Mouse (Mus musculus) kidney, embryonic 14.5 days (tissue): ENCODE results near the gene Sgtb. TPM values are rescaled to one million over a fixed set of nuclear protein-coding genes. Genes with fewer than 3 reads are reported as not detected.
A peak's percentile ranks its signal among the peaks of the same experiment; 100 is the strongest.

Experiments used
- ATAC-seq: fragments of 200-750 bp; cut with Nextera tagmentation; 2 replicates; pipeline ENCODE4 v1.8.0; 2017; ENCODE audit warnings: moderate number of reproducible peaks, mild to moderate bottlenecking, moderate TSS enrichment, moderate library complexity; ENCODE audit not compliant: low FRiP score, low TSS enrichment
- H3K27ac ChIP-seq: fragments of 300-500 bp; sonication (generic); 2 replicates; pipeline ENCODE4 v1.5.1; 2014; ENCODE audit warnings: low read depth, mild to moderate bottlenecking, low read length, moderate library complexity, mixed read lengths
- H3K27me3 ChIP-seq: fragments of 300-500 bp; sonication (generic); 2 replicates; pipeline ENCODE4 v1.6.1; 2014; ENCODE audit warnings: mild to moderate bottlenecking, low read length; ENCODE audit not compliant: control insufficient read depth, insufficient read depth
- H3K36me3 ChIP-seq: fragments of 300-500 bp; sonication (generic); 2 replicates; pipeline ENCODE4 v1.6.1; 2014; ENCODE audit warnings: low read length, mixed read lengths; ENCODE audit not compliant: control insufficient read depth, insufficient read depth
- H3K4me1 ChIP-seq: fragments of 300-500 bp; sonication (generic); 2 replicates; pipeline ENCODE4 v1.6.1; 2014; ENCODE audit warnings: low read length, mixed read lengths; ENCODE audit not compliant: control insufficient read depth, insufficient read depth
- H3K4me2 ChIP-seq: fragments of 300-500 bp; sonication (generic); replicated peaks from 2 replicates; pipeline ENCODE4 v1.6.1; 2014; ENCODE audit warnings: low read depth, mild to moderate bottlenecking, low read length
- H3K4me3 ChIP-seq: fragments of 300-500 bp; sonication (generic); 2 replicates; pipeline ENCODE4 v1.5.1; 2014; ENCODE audit warnings: mild to moderate bottlenecking, low read length
- H3K9ac ChIP-seq: fragments of 300-500 bp; sonication (generic); 2 replicates; pipeline ENCODE4 v1.6.1; 2014; ENCODE audit warnings: low read depth, mild to moderate bottlenecking, low read length, moderate library complexity
- H3K9me3 ChIP-seq: fragments of 300-500 bp; sonication (generic); 2 replicates; pipeline ENCODE4 v1.6.1; 2016; ENCODE audit warnings: low read length; ENCODE audit not compliant: control insufficient read depth
- WGBS: fragments of 180-500 bp; shearing (Covaris S2); extraction: QIAGEN DNeasy Blood & Tissue Kit; methylation state at CpG from one replicate; pipeline ENCODE4 v1.1.7; 2014; 5-methylcytosine and 5-hydroxymethylcytosine counted together
- polyA plus RNA-seq: library from polyadenylated mRNA; unstranded; fragments of >200 nt; fragmentation: Nextera tagmentation; extraction: Ambion mirVana; gene quantifications from 2 replicates; pipeline ENCODE4 v1.2.1, GENCODE M21; 2014

Gene Sgtb
- 3.2 and 6.1 TPM in 2 replicates for polyA plus RNA-seq

DNA sequence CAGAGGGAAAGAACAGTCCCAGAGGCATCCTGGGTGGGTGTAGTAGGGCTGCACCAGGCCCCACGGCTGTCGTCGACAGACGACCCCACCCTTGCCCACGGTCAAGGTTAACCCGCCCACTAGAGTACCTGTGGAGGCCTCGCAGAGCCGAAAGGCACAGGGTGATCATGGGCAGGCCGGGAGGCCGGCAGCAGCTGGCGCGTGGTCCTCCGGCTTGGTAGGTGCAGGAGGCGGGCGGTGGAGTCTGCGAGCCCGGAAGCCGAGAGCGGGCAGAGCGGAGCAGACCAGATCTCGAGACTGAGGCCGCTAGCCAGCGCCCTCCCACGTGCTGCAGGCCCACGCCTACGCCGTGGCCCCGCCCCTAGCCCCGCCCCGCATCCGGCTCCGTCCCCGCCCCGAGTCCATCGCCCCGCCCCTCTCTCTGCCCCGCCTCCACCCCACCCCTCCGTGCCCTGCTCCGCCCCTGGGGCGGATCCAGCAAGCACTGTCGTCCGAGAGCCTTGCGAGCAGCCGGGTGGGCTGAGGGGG lies at the start of gene Sgtb, which contains the start of gene Nln:
Gene Sgtb (plus strand): TSS at position 454 of the 528 bp plus-strand sequence.
Gene Nln (minus strand): TSS at position 327 of the 528 bp plus-strand sequence.
- WGBS = 0% methylated on average over 43 of the region's 44 CpGs
- peak; percentile 97 for ATAC-seq
- H3K4me1 ChIP-seq = no peaks in the 10 kb centered on the region
- peak within 1 kb of the TSS; percentile 86 for H3K4me3 ChIP-seq
- peak within 1 kb of the TSS; percentile 66 for H3K9ac ChIP-seq
- H3K36me3 ChIP-seq = no peaks in the 10 kb centered on the region
- H3K4me2 ChIP-seq = peak within 1 kb of the TSS; percentile 90
- 0 out of 2 replicates have a peak, but pooled peaks cover 2% of the 10 kb centered on the region for H3K9me3 ChIP-seq
- H3K27ac ChIP-seq = peak within 1 kb of the TSS; percentile 32; the same call in 1 of the 2 replicates
- no peaks in the 10 kb centered on the region for H3K27me3 ChIP-seq

DNA sequence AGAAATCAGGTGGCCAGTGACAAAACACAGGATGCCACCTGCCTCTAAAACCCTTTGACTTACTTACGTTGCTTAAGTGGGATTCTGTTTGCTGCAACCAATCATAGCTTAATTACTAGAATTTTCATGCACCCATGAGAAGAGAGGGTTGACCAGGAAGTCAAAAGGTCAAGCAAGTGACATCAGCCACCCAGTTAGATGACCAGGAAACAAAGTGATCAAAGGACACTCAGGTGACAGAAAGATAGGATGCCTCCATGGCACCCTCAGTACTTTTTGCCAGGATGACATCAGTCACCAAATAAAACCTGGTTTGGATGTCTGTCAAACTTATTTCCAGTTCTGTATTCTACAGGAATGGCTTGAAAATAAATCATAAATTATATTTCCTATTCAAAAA lies 49.3 kb upstream of the Sgtb start:
- Histone ChIP-seq H3K36me3 (no peaks in the 10 kb centered on the region), H3K4me1 (no peaks in the 10 kb centered on the region), H3K4me2 (no peak overlapping the region), H3K27ac (no peak overlapping the region), H3K9ac (no peak overlapping the region), H3K9me3 (no peaks in the 10 kb centered on the region), H3K4me3 (no peak overlapping the region), H3K27me3 (no peaks in the 10 kb centered on the region)
- ATAC-seq = no peak
- WGBS = 89% methylated on average over 1 of the region's 1 CpGs

DNA sequence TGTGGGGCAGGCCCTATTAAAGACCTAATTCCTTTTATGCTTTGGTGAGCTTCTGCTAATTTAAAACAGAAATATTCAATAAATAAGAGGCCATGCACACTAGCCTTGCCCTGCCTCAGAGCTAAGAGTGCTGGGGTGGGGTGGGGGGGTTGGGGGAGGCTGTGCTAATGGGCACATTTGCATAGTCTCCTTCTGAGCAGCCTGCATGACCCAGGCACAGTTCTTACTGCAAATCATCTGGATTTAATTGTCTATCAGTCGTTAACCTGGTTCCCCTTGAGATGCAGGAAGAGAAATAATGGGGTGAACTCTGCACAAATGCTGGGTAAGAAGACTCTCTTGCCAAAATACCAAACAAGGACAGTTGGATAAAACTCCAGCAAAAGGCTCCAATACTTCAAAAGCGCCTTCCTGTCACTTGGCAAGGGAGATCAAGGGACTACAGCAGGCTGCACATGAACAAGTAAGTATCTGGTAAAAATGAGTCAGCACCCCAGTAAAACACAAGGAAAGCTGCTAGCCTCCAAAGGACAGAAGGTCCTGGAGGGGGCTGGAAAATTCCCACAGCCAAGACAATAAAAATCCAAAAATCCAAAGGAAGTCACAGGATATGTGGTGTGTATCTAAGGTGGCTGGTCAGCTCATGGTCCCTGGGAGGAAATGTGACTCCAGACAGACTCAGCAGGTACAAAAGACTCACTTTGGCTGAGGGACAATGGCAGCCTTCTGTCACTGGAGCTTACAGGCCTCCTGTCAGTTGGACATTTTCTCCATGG lies 47.4 kb upstream of the Sgtb start:
- Histone ChIP-seq H3K4me1 (no peaks in the 10 kb centered on the region), H3K4me2 (no peak overlapping the region), H3K27ac (no peak overlapping the region), H3K9ac (no peak overlapping the region), H3K27me3 (no peaks in the 10 kb centered on the region), H3K36me3 (no peaks in the 10 kb centered on the region), H3K9me3 (no peaks in the 10 kb centered on the region), H3K4me3 (no peak overlapping the region)
- WGBS = 40% methylated on average over 2 of the region's 2 CpGs
- ATAC-seq = no peak

DNA sequence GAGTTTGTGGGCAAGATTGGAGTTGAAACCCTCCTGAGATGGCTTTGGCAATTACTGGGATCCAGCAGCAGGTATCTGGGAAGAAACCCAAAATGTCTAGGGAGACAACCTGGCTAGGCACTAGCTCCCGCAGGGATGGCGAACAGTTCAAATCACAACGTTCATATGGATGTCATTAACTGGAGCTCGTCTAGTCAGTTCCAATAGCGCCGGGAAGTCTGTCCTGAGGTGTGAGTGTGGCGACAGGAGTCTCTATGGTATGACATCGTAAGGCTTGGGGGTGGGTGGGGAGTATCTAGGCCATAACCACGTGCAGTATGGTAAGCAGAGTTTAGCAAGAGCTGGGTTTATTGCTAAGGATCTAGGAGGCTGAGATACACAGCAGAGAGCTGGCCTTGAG lies 46.5 kb upstream of the Sgtb start:
- Histone ChIP-seq H3K27ac (no peak overlapping the region), H3K9ac (no peak overlapping the region), H3K4me1 (no peaks in the 10 kb centered on the region), H3K27me3 (no peaks in the 10 kb centered on the region), H3K4me2 (no peak overlapping the region), H3K36me3 (no peaks in the 10 kb centered on the region), H3K9me3 (no peaks in the 10 kb centered on the region), H3K4me3 (no peak overlapping the region)
- no peak for ATAC-seq
- 82% methylated on average over 9 of the region's 9 CpGs for WGBS

DNA sequence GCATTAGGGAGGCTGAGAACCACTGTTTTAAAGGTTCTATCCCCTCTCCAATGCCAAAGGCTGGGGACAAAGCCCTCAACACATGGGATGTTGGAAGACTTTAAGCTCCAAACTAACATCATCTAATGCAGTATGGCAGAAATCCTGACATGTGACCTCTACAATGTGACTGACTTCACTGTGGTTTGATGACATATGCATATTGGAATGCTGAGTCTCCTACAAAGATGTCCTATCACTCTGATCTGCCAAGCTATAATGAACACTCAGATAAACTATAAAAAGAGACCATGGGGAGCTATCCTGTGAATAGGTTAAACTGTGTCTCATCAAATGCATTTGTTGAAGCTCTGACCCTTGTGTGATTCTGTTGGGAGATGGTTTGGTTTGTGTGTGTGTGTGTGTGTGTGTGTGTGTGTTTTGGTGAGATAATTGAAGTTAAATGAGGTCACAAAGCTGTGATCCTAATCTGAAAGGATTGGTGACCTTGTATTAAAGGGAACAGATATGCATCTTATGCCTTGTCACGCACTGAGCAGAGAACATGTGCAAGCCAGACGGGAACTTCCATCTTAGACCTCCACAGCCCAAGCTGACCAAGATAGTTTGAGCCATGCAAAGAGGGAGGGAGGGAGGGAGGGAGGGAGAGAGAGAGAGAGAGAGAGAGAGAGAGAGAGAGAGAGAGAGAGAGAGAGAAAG lies 43.7 kb upstream of the Sgtb start:
- WGBS = 71% methylated on average over 2 of the region's 2 CpGs

DNA sequence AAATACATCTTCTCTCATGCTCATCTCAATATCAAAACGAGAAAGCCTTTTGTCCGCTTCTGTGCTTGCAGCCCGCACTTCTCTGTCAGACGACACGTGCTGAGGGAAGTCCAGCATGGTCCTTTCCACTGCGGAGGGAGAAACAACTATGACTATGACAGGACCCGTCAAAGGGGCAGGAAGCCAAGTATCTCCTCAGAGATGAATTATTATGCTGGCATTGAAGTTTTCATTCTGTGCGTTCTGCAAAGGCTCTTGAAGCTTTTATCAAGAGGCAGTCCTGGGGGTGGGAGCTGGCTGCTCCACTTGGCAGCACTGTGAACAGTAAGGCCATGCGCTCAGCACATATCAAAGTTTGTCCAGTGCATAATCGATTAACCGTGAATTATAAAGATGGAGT lies 40.3 kb upstream of the Sgtb start:
- ATAC-seq = no peak
- Histone ChIP-seq H3K9me3 (no peaks in the 10 kb centered on the region), H3K27me3 (no peaks in the 10 kb centered on the region), H3K4me2 (no peak overlapping the region), H3K4me1 (no peaks in the 10 kb centered on the region), H3K4me3 (no peak overlapping the region), H3K9ac (no peak overlapping the region), H3K27ac (no peak overlapping the region), H3K36me3 (peaks cover 11% of the 10 kb centered on the region)
- WGBS = 86% methylated on average over 11 of the region's 11 CpGs

More for the DNA sequence above, 43.7 kb upstream of the Sgtb start:
- Histone ChIP-seq H3K4me2 (no peak overlapping the region), H3K4me3 (no peak overlapping the region), H3K9me3 (no peaks in the 10 kb centered on the region), H3K27ac (no peak overlapping the region), H3K36me3 (peaks cover 4% of the 10 kb centered on the region; the same call in 1 of the 2 replicates), H3K4me1 (no peaks in the 10 kb centered on the region), H3K27me3 (no peaks in the 10 kb centered on the region), H3K9ac (no peak overlapping the region)
- ATAC-seq = no peak

DNA sequence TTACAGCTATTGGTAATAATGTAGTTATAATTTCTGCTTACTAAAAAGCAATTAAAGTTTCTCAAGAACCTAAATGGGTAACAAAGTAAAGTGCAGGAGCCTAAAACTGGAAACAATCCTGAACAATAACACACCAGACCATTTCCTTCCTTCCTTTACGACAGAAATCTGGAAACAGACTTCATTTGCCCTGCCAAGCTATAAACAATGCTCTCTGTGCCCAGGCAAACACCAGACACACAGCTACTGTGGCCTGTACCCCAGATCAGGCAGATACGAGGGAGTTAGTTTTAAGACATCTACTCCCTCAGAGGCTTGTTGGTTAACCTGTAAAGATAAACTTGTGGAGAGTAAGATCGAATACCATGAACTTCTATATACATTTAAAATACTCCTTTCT lies 38.8 kb upstream of the Sgtb start:
- H3K9me3 ChIP-seq = no peaks in the 10 kb centered on the region
- no peak overlapping the region for H3K4me2 ChIP-seq
- no peak overlapping the region for H3K4me3 ChIP-seq
- no peak overlapping the region for H3K27ac ChIP-seq
- 62% methylated on average over 3 of the region's 3 CpGs for WGBS
- no peak overlapping the region for H3K9ac ChIP-seq
- H3K27me3 ChIP-seq = no peaks in the 10 kb centered on the region
- no peak for ATAC-seq
- H3K36me3 ChIP-seq = peaks cover 11% of the 10 kb centered on the region
- H3K4me1 ChIP-seq = no peaks in the 10 kb centered on the region

DNA sequence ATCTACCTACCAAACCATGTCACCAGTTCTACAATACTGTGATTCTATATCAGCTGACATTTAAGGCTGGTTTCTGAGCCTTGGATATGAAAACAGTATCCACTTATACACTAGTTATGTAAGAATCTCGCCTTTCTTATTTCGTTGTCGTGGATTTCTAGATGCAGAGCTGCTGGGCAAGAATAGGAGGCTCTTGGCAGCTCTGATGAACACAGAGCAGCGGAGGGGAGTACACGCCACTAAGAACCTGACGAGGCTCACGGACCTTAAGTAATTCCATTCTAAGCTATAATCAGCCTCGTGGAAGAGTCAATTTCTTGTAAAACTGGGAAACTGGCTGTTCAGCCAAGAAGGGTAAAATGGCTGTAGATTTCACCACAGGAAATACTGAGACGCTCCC lies 37.2 kb upstream of the Sgtb start:
- WGBS = 90% methylated on average over 9 of the region's 9 CpGs
- Histone ChIP-seq H3K36me3 (peaks cover 11% of the 10 kb centered on the region), H3K4me3 (no peak overlapping the region), H3K4me1 (no peaks in the 10 kb centered on the region), H3K27me3 (no peaks in the 10 kb centered on the region), H3K9ac (no peak overlapping the region), H3K4me2 (no peak overlapping the region), H3K27ac (no peak overlapping the region), H3K9me3 (no peaks in the 10 kb centered on the region)
- ATAC-seq = no peak

DNA sequence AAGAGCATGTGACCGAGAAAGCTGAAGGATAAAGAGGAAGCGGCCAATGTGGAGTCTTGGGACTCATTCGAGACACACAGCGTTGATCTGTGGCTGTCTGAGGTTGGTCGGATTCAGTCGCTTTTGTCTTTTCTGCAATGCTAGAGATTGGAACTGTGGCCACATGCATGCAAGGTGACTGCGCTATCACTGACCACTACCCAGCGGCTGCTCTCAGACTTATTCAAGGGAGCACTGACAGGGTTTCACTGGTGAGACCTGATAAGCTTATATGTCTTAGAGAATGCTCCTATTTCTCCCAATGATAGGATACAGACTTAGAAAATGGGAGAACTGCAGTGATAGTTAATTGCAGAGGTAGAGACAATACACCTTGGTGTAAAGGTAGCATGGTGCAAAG lies 35.3 kb upstream of the Sgtb start:
- ATAC-seq = no peak
- peaks cover 7% of the 10 kb centered on the region; the same call in 1 of the 2 replicates for H3K36me3 ChIP-seq
- H3K4me2 ChIP-seq = no peak overlapping the region
- H3K4me3 ChIP-seq = no peak overlapping the region
- H3K27ac ChIP-seq = no peak overlapping the region
- WGBS = 95% methylated on average over 8 of the region's 8 CpGs
- no peaks in the 10 kb centered on the region for H3K27me3 ChIP-seq
- no peaks in the 10 kb centered on the region for H3K4me1 ChIP-seq
- H3K9me3 ChIP-seq = no peaks in the 10 kb centered on the region
- no peak overlapping the region for H3K9ac ChIP-seq
